Mouse (Mus musculus) midbrain, embryonic 10.5 days (tissue): ENCODE results near the gene Rpl28. TPM values are rescaled to one million over a fixed set of nuclear protein-coding genes. Genes with fewer than 3 reads are reported as not detected.

ENCODE experiments used
- DNase-seq: peaks from one replicate; pipeline ENCODE4 v3.0.0-alpha.2; 2017; ENCODE audit warnings: low spot score
- H3K27ac ChIP-seq: fragments of 300-500 bp; sonication (generic); replicated peaks from 2 replicates; pipeline ENCODE4 v1.5.1; 2016; ENCODE audit warnings: mild to moderate bottlenecking
- H3K27me3 ChIP-seq: fragments of 300-500 bp; sonication (generic); 2 replicates; pipeline ENCODE4 v1.6.1; 2016; ENCODE audit warnings: low read depth, mild to moderate bottlenecking; ENCODE audit not compliant: poor library complexity, severe bottlenecking
- H3K36me3 ChIP-seq: fragments of 300-500 bp; sonication (generic); 2 replicates; pipeline ENCODE4 v1.6.1; 2016; ENCODE audit warnings: mild to moderate bottlenecking, moderate library complexity
- H3K4me1 ChIP-seq: fragments of 300-500 bp; sonication (generic); 2 replicates; pipeline ENCODE4 v1.6.1; 2016
- H3K4me3 ChIP-seq: fragments of 300-500 bp; sonication (generic); 2 replicates; pipeline ENCODE4 v1.5.1; 2016; ENCODE audit warnings: mild to moderate bottlenecking, moderate library complexity
- H3K9me3 ChIP-seq: fragments of 300-500 bp; sonication (generic); replicated peaks from 2 replicates; pipeline ENCODE4 v1.6.1; 2016; ENCODE audit warnings: mild to moderate bottlenecking
- WGBS: fragments of 180-500 bp; shearing (Covaris S2); methylation state at CpG from one replicate; pipeline ENCODE4 v1.1.7; 2016; 5-methylcytosine and 5-hydroxymethylcytosine counted together
- polyA plus RNA-seq: library from polyadenylated mRNA; unstranded; fragments of >200 nt; fragmentation: Nextera tagmentation; extraction: Ambion mirVana; gene quantifications from 2 replicates; pipeline ENCODE4 v1.2.1, GENCODE M21; 2016

Rpl28 gene
- polyA plus RNA-seq = 339 and 383 TPM in 2 replicates

DNA sequence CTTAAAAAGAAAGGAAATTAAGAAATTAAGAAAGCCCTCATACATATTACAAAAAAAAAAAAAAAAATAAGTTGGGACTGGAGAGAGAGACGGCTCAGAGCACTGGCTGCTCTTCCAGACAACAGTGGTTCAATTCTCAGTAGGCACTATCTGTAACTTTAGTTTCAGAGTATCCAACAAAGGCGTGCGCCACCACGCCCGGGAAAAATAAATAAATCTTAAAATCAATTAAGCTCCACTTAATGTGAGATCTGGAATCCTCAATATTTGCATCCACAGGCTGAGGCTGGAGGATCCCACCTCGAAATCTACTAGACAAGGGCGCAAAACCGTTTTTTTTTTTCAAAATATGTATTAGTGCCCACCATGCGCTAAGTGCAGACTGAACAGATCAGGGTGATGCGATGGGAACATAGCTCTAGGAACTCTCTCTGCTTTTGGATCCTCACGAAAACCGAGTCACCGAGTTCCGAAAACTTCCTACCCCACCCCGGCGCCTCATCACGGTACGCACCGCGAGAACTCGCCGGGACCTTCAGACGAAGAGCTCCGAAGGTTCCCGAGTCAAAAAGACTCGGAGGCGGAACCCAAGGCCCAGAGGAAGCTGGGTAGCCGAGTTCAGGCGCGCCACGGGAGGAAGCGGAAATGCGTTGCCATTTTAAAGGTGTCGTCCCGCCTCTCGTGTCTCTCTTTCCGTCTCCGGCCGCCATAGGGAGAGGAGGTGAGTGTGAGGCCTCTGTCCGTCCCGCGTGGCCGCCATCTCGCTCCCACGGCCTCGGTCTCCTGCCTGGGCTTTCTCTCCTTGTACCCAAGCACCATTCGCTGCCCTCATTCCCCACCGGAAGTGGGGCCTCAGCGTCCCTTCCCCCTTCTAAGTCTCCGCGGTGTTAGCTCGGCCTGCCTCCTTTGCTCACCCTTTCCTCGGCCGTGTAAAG is at the start of gene Rpl28:
TSS of gene Rpl28 (plus strand) at position 597 of the 935 bp plus-strand sequence.
- 2% methylated on average over 54 of the region's 54 CpGs for WGBS
- peak within 1 kb of the TSS; percentile 93 for H3K27ac ChIP-seq
- DNase-seq = peak; percentile 96
- H3K4me3 ChIP-seq = peak within 1 kb of the TSS; percentile 80
- H3K27me3 ChIP-seq = peaks cover 33% of the 10 kb centered on the region
- H3K36me3 ChIP-seq = peaks cover 41% of the 10 kb centered on the region
- peaks cover 29% of the 10 kb centered on the region for H3K4me1 ChIP-seq
- H3K9me3 ChIP-seq = no peaks in the 10 kb centered on the region

DNA sequence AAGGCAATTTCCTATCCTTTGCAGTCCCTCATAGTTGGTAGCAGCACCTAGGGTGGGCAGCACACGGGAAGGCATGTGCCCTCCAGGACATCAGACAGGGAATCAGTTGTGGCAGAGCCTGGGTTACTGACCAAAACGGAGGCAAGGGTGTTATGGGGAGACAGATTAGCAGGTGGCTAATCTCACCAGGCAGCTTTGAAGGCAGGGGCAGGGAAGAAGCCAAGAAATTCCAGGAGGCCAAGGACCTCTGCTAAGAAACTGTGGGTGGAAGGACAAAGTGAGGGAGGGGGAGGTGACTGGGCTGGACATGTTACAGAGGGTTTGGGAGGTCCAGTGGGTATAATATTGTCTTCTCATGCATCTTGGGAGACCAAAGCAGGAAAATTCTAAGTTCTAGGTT is 49.3 kb upstream of the Rpl28 start:
- no peak overlapping the region for H3K4me3 ChIP-seq
- no peak for DNase-seq
- peaks cover 47% of the 10 kb centered on the region for H3K36me3 ChIP-seq
- no peaks in the 10 kb centered on the region for H3K9me3 ChIP-seq
- H3K4me1 ChIP-seq = peaks cover 52% of the 10 kb centered on the region
- WGBS = 70% methylated on average over 2 of the region's 2 CpGs
- H3K27ac ChIP-seq = no peak overlapping the region
- no peaks in the 10 kb centered on the region for H3K27me3 ChIP-seq

DNA sequence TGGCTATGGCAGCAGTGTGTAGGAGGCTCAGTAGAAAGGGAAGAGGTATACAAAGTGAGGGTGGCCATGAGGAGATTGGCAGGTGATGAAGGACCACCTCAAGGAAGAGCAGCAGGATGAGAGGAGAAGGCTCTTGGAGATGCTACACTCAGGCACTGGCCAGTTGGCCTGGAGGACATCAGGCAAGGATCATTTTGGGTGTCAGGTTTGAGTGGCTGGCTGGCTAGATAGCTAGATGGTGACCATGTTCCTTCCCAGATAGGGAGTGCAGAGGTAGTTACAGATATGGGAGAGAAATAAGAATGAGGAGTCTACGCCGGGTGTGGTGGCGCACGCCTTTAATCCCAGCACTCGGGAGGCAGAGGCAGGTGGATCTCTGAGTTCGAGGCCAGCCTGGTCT is 47.8 kb upstream of the Rpl28 start:
- no peaks in the 10 kb centered on the region for H3K9me3 ChIP-seq
- no peak overlapping the region for H3K27ac ChIP-seq
- no peak for DNase-seq
- WGBS = 91% methylated on average over 6 of the region's 6 CpGs
- H3K27me3 ChIP-seq = no peaks in the 10 kb centered on the region
- H3K4me1 ChIP-seq = peaks cover 42% of the 10 kb centered on the region
- H3K36me3 ChIP-seq = peaks cover 47% of the 10 kb centered on the region
- no peak overlapping the region for H3K4me3 ChIP-seq

DNA sequence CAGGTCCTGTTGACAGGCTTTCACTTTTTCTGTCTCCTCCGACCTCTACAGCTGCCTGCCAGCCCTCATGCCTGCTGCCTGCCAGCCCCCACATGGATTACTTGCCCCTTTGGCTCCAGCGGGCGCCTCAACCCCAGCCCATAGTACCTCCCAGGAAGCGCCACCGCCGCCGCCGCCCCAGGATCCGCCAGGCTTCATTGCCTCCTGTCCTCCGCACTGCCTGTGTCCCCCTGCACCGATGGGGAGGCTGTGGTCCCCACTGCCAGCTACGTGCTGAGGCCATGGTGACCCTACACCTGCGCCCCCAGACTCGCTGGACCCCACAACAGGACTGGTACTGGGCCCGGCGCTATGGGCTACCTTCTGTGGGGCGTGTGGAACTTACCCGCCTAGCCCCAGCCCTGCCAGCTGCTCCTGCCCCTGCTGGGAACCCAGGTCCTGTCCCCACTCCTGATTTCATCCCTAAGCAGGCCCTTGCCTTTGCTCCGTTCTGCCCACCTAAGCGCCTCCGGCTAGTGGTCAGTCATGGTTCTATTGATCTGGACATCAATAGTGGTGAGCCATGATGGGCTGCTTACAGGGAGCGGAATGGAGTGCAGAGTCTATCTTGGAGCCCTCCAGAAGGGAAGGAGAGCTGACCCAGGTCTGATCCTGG is 46.2 kb upstream of the Rpl28 start:
- Histone ChIP-seq H3K4me3 (no peak overlapping the region), H3K27me3 (no peaks in the 10 kb centered on the region), H3K36me3 (peaks cover 47% of the 10 kb centered on the region), H3K4me1 (peaks cover 35% of the 10 kb centered on the region), H3K27ac (peak overlapping the region; percentile 33; the same call in 1 of the 2 replicates), H3K9me3 (no peaks in the 10 kb centered on the region)
- 82% methylated on average over 22 of the region's 22 CpGs for WGBS
- no peak for DNase-seq

DNA sequence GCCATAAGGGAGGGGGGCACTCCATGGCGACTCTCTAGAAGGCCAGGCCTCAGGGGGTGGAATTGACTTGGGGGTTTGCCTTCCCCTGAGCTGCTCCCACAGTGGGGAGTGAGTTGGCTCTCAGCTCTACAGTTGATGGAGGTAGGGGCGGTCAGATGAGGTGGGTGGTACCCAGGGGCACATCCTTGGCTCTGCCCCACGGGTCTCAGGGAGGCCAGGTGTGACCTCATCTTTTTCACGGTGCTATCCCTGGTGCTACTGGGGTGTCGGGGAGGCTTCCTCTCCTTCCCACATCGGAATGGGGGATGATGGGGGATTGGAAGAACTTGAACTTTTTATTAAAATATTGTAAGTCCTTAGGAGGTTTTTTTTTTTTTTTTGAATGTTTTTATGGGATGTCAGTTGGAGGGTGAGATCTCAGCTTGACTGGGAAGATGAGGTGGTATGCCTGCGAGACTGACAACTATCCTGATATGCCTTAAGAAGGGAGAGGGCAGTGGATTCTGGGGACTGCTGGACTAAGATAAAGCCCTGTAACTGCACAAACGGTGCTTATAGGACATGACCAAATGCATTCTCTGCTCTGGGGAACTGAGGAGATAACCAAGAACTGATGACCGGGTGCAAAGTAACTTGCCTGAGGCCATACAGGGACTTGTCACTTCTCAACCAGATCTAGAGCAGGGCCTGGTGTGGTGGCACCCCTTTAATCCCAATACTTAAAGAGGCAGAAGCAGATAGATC is 45.3 kb upstream of the Rpl28 start:
- no peaks in the 10 kb centered on the region for H3K9me3 ChIP-seq
- peaks cover 35% of the 10 kb centered on the region for H3K4me1 ChIP-seq
- 0 out of 2 replicates have a peak overlapping the region, but pooled peaks have one; percentile 33 for H3K27ac ChIP-seq
- H3K27me3 ChIP-seq = no peaks in the 10 kb centered on the region
- WGBS = 76% methylated on average over 9 of the region's 9 CpGs
- no peak overlapping the region for H3K4me3 ChIP-seq
- peaks cover 44% of the 10 kb centered on the region for H3K36me3 ChIP-seq
- DNase-seq = no peak

DNA sequence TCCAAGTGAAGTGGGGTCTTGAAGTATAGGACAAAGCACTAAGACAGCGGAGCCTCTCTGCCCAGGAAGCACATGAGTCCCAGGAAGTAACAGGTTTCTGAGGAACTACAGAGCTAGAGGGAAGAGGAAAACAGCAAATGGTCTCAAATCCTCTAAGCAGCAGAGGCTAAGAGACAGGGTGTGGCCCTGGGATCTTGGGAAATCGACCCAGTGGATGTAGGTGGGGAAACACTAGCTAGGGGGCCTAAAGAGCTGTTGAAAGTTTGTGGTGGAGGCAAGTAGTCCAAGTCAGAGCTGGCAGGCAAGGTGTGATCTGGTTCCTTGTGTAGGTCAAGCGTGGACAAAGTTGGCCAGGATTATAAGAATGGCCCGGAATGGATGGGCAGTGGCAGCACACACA is 44.4 kb upstream of the Rpl28 start:
- Histone ChIP-seq H3K36me3 (peaks cover 34% of the 10 kb centered on the region), H3K27ac (no peak overlapping the region), H3K27me3 (no peaks in the 10 kb centered on the region), H3K9me3 (no peaks in the 10 kb centered on the region), H3K4me3 (no peak overlapping the region), H3K4me1 (peaks cover 35% of the 10 kb centered on the region)
- no peak for DNase-seq
- WGBS = 79% methylated on average over 4 of the region's 4 CpGs

DNA sequence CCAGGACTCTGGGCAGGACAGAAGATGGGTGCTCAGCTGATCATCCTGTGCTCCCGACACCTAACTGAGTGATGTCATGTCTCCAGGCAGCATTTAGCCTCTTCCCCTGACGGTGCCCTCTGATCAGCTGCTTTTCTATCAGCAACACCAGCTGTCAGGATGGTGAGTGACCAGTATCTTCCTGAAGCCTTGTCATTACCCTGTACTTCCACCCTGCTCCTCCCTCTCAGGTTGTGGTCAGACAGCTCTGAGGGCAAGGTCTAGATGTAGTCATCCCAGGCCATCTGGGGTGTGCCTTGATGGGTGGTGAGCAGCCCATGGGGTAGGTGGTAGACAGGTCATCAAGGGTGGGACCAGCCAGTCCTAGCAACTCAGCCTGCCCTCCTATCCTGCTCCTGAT is 43.5 kb upstream of the Rpl28 start:
- 95% methylated on average over 2 of the region's 2 CpGs for WGBS
- peaks cover 6% of the 10 kb centered on the region; the same call in 1 of the 2 replicates for H3K27me3 ChIP-seq
- no peak overlapping the region for H3K27ac ChIP-seq
- H3K4me1 ChIP-seq = peaks cover 35% of the 10 kb centered on the region
- H3K36me3 ChIP-seq = peaks cover 27% of the 10 kb centered on the region
- no peak for DNase-seq
- no peaks in the 10 kb centered on the region for H3K9me3 ChIP-seq
- H3K4me3 ChIP-seq = no peak overlapping the region

DNA sequence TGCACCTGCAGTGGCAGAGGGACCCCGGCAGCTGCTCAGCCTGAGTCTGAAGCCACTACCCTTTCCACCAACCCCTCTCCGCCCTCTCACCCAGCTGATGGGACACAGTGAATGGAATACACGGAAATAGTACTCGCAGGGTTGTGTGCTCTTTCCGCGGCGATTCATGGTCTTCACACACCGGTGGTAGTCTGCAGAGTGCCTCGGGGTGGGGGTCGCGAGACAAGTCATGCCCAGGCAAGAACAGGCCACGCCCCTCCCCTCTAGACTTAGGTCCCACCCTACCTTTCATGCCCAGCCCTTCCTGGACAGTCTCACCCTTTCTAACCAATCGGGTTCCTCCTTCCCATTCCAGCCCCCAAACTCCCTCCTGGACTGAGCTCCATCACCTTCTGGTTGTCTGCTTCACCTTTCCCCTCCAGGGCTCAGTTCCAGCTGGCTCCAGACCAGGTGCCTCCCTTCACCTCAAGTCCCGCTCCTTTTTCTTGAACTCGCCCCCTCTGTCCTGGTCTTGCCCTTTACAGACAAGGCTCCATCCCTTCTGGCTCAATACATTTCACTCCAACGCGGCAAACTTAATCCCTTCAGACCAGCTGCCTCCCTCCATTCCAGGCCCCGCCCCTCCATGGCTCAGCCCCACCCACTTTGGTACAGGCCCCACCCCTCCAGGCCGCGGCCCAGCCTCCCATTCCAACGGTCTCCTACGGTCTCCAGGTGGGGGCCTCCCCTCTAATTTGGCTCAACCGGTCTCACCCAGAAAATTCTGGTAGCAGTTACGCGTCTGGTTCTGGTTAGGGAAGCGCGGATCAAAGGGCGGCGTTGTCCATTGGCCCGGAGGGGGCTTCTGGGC is 40.5 kb upstream of the Rpl28 start:
- 2% methylated on average over 30 of the region's 30 CpGs for WGBS
- Histone ChIP-seq H3K9me3 (peaks cover 6% of the 10 kb centered on the region), H3K4me1 (peaks cover 24% of the 10 kb centered on the region), H3K36me3 (peaks cover under 1% of the 10 kb centered on the region), H3K27ac (peak overlapping the region; percentile 82), H3K27me3 (peaks cover 13% of the 10 kb centered on the region; the same call in 1 of the 2 replicates), H3K4me3 (peak overlapping the region; percentile 55)
- peak; percentile 84 for DNase-seq

DNA sequence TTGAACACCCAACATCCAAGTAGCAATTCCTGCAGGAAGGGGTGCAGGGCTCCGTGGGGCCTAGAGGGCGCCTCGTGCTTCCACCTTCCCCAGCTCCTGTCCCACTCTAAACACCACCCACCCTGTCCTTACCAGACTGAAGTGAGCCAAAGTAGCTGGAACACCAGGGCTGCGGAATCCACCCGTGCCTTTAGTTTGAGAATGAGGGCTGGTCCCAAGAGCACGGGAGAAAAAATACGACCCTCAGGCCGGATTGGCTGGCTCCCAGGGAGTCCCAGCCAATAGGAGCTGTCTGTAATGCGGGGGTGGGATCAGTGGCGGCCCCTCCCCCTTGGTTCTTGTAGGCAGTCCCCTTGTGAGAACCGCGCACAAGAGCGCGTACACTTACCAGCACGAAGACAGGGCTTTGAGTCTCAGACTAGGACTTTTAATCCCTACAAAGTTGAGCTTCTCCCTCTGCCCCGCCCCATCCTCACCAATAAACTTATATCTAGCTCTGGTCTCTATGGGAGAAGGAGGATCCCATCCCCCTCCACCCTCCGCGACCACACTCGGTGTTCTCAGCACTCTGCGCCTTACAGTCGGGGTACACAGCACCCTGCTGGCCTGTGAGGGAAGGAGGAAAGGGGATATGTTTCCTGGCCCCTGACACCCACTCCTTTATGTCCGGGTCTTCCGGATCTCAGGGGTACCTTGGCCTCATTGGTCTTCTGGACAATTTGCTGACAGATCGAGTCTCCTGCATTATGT is 39.7 kb upstream of the Rpl28 start, which contains the start of gene Cox6b2:
TSS of gene Cox6b2 (minus strand) at position 274 of the 750 bp plus-strand sequence.
- H3K4me1 ChIP-seq = peaks cover 24% of the 10 kb centered on the region
- H3K27me3 ChIP-seq = peaks cover 13% of the 10 kb centered on the region; the same call in 1 of the 2 replicates

DNA sequence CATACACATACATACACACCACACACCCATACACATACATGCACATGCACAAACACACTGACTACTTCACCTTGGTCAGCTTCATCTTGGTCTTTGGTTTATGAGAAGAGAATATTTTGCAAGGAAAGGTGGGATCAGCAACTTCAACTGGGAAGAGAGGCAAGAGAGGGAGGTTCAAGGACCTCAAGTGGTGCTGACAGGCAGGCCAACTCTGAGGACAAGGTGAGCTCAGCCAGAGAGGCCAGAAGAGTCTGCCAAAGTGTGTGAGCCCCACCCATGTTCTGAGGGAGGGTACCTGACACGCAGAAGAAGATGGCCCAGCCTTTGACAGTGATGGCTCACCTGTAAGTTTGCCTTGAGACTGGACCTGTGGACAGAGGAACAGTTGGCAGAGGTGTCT is 33.0 kb upstream of the Rpl28 start:
- no peak overlapping the region for H3K4me3 ChIP-seq
- H3K4me1 ChIP-seq = peaks cover 4% of the 10 kb centered on the region
- no peak overlapping the region for H3K27ac ChIP-seq
- H3K27me3 ChIP-seq = 0 out of 2 replicates have a peak, but pooled peaks cover 2% of the 10 kb centered on the region
- DNase-seq = no peak
- peaks cover 6% of the 10 kb centered on the region for H3K9me3 ChIP-seq
- 39% methylated on average over 1 of the region's 1 CpGs for WGBS
- H3K36me3 ChIP-seq = no peaks in the 10 kb centered on the region

More for the DNA sequence above, 39.7 kb upstream of the Rpl28 start, which contains the start of gene Cox6b2:
- Histone ChIP-seq H3K4me3 (peak within 1 kb of the TSS; percentile 55), H3K9me3 (peaks cover 6% of the 10 kb centered on the region), H3K36me3 (no peaks in the 10 kb centered on the region), H3K27ac (peak within 1 kb of the TSS; percentile 82)
- WGBS = 4% methylated on average over 24 of the region's 24 CpGs
- DNase-seq = peak; percentile 91
